Mouse (Mus musculus): ENCODE results near the gene Slc15a3.

Slc15a3 gene

DNA sequence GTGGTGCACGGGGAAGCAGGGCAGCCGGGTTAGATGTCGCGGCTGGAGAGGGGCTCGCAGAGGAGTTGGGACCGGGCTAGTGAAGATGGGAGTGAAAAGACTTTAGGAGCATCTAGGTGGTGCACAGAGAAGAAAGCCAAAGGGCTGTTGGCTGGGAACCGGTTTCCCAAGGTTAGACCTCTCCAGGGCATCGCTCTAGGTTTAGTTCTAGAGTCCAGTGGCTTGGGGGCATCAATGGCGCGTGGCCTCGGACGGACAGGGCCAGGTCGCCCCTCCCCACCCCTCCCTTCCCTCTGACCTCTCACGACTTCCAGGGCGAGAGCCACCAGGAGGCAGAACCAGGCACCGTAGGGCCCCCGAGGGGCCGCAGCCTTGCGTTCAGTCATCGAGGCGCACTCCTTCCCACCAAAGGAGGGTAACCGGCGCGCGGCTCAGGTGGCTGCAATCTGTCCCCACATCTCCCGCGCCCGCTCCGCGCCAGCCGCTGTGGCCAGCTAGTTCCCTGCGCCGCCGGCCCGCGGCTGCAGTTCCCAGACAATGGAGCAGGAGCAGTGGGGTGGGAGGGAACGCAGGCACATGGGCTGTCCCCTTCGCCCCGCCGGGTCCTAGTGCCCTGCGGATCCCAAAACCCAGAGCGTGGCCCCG lies 29.8 kb downstream of the Slc15a3 start:
- DNase-seq (ENCODE audit: low spot score in 2 of 2): peak; percentile 88 to 90

DNA sequence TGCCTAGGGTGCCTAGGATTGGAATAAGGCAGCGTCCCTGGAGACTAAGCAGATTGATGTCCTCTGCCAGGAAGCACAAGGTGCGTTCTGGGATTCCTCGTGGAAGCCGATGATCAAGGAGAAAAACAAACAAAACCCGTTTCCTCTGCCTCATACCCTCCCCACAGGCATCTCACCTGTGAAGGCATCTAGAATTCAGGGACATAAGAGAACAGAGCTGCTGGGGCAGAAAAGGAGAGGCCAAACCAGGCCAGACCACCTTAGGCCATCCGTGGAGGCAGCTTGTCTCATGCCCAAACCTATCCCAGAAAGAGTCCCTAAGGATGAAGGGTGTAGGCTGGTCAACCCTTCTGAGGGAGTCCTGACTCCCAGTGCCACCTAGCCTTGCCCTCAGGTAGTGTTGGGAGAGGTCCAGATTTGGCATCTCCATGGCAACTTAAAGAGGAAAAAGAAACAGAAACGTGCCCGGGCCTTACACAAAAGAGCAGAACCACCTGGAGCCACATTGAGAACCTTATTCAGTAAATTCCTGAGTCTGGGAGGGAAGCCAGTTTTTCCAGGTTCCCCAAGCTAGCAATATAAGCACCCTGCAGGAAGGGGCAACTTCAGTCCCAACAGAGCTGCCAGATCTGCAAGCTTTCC lies 30.5 kb downstream of the Slc15a3 start, which contains the start of gene Tmem132a:
Gene Tmem132a, minus strand, starts transcription at position 55 of the 642 bp plus-strand sequence.
- no peak for DNase-seq (ENCODE audit: low spot score in 2 of 2)

DNA sequence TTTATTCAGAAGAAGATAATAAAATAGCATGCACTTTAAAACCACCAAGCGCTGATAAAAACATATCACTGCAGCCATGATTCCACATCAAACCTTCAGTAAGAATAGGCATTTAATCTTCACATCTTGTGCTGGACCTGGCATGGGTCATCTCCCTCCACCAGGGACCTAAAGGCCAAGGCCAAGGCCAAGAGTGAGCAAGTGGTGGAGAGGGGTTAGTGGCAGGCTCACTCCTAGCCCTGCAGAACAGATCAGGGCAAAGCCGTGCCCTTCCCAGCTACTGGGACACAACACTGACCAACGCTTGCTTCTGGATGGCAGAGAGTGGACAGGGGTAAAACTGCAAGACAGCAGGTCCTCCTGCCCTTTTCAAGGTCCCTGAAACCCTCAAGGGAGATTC lies 31.1 kb downstream of the Slc15a3 start:
- DNase-seq (ENCODE audit: low spot score in 2 of 2): no peak

DNA sequence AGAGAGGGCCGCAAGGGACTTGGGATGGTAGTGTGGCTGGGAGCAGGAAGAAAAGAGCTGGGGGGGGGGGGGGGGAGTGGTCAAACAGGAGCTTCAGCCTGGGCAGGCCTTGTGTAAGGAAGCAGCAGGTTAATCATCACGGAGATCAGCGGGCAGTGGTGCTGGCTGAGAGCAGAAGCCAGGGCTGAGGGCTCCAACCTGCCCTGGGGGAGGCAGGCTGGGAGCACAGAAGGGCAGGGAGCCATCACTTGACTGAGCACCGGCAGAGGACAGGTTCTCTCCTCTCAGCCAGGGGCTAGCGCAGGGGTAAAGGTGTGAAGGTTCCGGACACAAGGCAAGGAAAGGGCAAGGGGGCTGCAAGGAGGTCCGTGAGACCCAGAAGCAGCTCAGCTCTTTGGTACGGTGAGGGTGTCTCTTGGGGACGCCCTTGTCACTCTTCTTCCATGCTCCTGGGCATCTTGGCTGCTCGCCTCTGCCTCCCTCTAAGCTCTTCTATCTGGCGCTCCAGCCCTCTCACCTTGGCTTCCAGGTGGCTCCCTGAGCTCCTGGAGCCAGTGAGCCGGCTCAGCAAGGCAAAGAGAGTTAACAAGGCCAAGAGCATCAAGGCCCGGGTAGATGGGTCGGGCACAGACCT lies 31.9 kb downstream of the Slc15a3 start:
- no peak for DNase-seq (ENCODE audit: low spot score in 2 of 2)

DNA sequence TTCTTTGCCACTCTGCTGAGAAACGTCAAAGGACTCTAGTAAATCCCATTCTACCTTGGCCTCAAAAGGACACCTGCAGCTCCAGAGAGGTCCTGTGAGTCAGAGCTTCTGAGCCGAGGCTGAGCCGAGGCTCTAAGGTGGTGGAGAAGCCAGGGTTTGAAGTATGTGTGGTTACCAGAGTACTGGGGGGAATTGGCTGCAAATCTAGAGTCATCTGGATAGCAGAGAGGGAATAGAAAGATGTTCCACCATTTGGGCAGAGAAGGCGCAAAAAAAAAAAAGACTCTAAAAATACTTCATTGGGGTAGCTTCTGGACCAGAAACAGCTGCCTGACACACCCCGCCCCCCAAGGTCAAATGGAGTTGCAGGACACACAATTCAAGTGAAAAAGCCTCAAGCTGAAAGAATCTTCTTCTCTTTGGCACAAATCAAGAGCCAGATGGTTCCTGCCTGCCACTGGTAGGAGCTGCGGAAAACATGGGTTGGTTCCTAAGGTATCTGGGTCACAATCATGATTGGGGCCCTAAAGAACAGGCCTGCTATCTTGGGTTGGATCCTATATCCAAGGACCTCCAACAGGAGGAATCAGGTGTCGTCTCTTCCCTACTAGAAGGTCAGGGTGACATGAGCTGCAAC lies 38.8 kb downstream of the Slc15a3 start:
- DNase-seq (ENCODE audit: low spot score in 2 of 2): no peak

DNA sequence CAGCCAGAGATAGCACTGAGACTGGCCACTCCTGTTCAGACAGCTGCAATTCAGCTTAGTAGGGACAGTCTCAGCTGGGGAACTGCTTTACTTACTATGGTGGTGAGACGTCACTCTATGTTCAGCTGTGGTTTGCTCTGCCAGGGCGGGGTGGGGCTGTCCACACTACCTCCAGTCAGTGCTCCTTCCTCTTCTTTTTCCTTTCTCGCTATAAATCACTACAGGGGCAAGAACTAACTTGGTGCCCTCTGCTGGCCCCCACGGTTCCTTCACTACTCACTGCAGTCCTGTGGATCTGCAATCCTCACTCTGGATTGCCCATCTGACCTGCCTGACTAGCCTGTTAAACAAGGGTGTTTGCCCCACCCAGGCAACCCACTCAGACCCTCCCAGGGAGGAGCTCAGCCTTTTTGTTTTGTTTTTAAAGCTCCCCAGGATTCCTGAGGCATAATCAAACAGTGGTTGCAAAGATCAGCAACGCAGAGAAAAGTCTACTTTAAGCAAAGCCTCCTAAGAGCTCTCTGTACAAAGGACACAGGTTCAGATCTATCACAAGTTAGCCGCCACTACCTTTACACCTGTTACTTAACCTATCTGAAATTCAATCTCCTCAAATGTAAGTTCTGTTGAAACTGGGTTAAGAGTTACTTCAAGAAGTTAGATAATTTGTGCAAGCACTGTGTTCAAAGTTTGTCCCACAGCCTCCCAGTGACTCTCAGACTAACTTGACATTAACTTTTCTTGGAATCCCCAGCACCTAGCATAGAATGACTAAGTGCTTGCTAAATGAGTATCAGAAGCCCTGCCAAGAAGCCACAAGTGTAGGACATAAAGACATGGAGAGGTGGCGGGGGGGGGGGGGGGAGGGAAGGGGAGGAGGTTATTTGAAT lies 40.8 kb downstream of the Slc15a3 start:
- no peak for DNase-seq (ENCODE audit: low spot score in 2 of 2)

DNA sequence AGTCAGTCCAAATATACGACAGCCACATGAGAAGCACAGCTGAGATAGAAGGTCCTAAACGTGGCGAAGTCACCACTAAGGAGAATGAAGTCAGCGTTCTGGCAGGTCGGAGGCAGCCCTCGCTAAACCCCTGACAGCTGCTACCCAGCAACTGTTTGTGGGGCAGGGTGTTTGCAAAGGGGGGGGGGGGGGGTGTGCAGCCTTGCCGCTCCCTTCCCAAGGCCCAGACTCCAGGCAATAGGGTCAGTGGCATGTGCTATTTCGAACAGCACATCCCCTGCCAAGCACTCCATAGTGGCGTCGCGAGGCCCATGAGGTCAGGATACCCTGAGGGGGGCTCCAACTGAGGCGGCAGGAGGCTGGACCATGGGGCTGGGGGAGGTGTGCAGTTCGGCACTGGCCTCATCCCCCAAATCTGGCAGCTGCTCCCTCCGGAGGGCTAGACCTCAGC lies 41.5 kb downstream of the Slc15a3 start:
- DNase-seq (ENCODE audit: low spot score in 2 of 2): no peak

DNA sequence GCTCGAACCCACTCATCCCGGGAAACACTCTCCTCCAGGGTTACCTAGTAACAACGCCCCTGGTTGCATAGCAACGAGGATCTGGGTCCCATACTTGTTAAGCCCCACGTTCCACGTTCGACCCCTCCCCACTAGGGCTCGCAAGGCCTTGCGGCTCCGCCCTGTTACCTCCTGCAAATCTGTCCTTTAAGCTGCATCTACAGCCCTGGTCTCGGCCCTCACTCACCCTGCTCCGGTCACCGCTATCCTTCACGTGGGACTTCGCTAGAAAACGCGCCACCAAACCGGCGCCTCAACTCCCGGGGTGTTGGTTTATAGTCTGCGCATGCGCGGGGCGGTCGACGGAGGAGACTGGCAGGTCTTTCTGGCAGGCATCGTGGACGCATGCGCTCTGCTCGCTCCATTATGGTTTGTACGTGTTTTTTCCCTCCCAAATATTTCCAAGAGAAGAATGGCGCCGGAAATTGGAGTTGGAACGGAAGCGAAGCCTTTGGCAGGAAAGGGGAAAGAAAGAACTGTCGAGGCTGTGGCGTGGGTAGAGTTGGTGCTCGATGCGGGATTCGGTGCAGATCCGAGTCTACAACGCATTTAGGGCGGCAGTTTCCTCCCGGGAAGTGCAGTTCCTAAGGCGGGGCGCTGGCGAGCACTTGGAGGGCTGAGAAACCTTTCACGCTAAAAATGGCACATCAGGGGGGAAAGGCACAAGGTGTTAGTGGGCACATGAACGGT lies 42.1 kb downstream of the Slc15a3 start, which contains the start of gene Tmem109:
Gene Tmem109, minus strand, starts transcription at position 576 of the 729 bp plus-strand sequence.
- peak; percentile 90 for DNase-seq (ENCODE audit: low spot score in 2 of 2)

DNA sequence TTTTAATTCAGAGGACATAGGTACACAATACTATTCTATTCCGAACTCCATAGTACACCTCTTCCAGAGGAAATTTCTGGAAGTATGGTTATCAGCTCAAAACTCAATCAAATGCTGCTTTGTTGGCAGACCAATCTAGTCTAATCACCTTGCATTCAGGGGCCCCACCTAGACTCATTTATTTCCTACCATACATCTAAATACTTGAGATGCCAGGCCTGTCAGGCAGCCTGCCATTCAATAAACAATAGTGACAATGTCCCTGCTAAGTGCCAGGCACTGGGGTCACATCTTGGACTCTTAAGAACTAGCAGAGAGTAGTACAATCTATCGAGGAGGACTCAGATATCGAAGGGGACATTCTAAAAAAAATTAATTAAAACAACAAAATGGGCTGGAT lies 52.7 kb downstream of the Slc15a3 start:
- DNase-seq (ENCODE audit: low spot score in 2 of 2): no peak

DNA sequence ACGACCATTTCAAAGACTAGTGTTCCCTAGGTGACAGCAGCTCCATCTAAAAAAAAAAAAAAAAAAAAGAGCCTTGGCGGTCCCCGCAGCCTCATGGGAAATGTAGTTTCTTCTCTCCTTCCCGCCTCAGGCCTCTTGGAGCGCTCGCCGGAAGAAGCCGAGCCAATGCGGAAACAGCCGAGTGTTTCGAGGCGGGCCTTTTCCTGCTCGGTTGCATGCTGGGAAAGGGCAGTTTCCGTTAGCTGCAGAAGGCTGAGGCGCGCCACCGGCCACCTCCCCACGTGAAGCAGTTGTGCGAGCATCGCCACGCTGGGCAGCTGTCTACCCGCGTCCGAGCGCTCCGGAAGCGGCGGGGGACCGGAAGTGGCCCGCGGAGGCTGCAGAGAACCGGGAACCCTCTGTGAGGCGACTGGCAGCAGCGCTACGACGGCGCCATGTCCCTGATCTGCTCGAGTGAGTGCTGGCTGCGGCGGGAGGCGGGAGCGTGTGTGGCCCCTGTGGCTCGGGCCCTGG lies 55.5 kb downstream of the Slc15a3 start, which contains the start of gene Prpf19:
Gene Prpf19, plus strand, starts transcription at position 216 of the 513 bp plus-strand sequence.
- peak; percentile 97 to 98 for DNase-seq (ENCODE audit: low spot score in 2 of 2)

DNA sequence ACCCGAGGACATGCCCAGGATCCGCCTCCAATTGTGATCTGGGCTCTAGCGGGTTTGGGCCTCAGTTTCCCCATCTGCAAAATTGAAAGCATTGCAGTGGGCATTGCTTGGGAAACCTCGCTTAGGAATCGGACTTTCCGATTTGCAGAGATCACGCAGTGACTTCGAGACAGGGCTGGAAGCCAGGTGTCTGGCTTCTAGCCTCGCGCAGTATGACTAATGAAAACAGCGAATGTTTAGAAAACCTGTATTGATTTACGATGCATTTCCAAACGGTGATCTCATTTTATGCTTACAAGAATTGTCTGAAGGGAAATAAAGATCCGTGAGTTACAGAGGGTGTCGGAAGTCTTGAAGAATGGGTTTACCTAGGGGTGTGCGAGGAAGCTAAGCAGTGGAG lies 56.2 kb downstream of the Slc15a3 start:
- DNase-seq (ENCODE audit: low spot score in 2 of 2): no peak

DNA sequence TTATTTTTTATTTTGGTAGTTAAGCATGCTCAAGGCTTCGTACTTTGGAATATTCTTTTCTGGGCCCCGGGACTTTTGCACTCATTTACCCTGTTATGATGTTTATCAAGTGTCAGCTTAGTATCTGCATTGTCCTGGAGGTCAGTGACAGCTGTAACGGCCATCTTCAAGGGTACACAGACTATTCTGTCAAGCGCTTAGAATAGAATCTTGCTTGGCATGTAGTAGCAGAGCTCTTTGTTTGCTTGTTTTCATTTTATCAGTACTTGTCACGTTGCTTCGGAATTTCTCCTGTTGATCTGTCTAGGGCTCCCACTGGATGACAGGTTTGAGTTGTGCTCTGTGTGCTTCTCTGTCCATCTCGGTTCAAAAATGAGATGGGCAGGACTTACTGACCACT lies 57.3 kb downstream of the Slc15a3 start:
- DNase-seq (ENCODE audit: low spot score in 2 of 2): no peak

DNA sequence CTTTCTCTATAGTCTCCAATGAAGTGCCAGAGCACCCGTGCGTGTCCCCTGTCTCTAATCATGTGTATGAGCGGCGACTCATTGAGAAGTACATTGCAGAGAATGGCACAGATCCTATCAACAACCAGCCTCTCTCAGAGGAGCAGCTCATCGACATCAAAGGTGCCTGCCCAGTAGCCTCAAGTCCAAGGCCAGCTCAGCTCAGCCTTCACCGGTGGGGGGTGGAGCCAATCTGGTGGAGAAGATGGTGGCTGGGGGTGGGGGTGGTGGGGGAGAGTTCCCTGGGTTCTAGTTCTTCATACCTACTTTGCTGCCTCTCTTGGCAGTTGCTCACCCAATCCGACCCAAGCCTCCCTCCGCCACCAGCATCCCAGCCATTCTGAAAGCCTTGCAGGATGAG lies 58.0 kb downstream of the Slc15a3 start:
- no peak for DNase-seq (ENCODE audit: low spot score in 2 of 2)

DNA sequence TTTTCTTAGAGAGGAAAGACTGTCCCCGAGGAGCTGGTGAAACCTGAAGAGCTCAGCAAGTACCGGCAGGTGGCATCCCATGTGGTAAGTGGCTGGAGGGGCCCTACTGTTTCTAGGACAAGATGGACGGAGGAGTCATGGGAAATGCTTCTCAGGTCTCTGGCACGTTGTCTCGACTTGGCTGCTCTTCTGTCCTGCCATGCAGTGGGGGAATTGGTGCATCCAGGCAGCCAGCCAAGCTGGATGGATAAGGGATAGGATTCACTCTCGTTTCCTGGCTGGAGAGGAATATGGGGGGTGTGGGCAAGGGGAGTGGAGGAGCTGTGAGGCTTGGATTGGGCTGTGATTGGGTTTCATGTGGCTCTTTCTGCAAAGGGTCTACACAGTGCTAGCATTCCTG lies 60.8 kb downstream of the Slc15a3 start:
- no peak for DNase-seq (ENCODE audit: low spot score in 2 of 2)

DNA sequence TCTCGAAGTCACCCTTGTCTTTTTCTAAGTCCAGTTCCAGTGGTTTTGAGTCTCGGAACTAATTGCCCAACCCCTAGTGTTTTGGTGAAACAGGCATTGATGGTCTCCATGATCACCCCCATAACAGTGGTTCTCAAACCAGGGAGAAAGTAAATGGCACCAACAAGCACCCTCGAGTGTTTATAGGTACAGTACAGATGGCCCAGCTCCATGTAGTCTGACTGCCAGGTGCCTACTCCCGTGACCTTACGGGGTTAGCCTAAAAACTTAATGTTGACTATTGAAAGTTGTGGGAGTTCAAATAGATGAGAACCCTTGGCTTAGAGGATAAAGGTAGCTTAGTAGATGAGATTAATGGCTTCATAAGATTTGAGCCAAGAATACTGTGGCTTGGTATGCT lies 61.5 kb downstream of the Slc15a3 start:
- DNase-seq (ENCODE audit: low spot score in 2 of 2): no peak

DNA sequence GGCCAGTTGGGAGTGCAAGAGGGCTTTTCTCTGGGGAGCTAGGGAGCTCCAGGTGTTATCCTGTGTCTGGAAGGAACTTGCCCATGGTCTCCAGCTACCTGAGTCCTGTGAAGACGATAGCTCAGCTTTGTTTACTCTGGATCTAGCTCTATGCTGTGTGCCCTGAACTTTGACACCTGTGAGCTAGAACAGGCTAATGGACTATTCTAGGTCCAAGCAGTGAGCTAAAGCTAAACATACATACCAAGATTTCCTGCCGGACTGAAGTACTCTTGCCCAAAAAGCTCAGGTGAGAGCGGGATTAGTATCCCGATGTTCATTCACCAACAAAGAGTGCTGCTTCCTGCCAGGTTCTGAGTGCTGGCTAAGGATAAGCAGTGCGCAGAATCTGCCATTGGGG lies 65.0 kb downstream of the Slc15a3 start:
- DNase-seq (ENCODE audit: low spot score in 2 of 2): no peak

DNA sequence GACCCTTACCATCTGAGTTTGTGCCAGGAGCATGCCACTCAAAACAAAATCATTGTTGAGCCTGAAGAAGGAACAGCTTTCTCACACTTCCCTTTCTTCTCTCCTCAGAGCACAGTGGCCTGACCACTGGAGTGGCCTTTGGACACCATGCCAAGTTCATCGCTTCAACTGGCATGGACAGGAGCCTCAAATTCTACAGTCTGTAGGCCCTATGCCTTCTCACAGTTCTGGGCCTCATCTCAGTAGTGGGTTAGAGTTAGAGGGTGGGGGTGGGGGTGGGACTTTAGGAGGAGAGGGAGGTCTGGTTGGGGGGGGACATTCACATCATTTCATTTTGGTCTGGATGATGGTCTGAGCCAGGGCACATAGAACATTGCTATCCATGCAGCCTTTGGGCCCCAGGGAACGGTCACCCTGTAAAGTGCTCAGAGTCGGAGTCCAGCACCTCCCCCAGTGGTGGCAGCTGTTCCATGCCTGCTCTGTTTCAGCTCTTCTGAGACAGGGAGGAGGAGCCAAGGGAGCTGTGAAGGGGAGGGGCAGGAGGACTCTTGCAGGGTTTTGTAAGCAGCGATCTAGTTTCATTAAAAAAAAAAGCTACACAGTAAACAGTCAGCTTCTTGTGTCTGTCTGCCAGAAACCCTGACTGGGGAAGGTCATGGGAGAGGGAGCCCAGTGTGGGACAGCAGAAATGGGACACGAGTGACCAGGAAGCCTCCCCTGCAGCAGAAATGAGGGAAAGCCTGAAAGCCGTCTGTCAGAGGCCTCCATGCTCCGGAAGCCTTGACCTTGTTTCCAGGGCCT lies 65.6 kb downstream of the Slc15a3 start:
- peak; percentile 59 to 72 for DNase-seq (ENCODE audit: low spot score in 2 of 2)

DNA sequence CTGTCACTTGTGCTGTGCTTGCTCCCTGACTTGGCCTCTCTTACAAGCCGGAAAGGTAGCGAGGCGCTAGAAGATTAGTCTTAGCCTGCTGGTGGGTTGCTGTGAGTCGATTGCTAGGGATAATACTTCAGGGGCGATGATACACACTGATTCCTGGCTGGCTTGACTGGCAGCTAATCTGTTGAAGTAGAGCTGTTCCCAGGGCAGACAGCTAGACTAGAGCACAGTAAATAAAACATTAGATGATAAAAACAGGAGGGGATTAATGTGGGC lies 66.1 kb downstream of the Slc15a3 start:
- DNase-seq (ENCODE audit: low spot score in 2 of 2): no peak

DNA sequence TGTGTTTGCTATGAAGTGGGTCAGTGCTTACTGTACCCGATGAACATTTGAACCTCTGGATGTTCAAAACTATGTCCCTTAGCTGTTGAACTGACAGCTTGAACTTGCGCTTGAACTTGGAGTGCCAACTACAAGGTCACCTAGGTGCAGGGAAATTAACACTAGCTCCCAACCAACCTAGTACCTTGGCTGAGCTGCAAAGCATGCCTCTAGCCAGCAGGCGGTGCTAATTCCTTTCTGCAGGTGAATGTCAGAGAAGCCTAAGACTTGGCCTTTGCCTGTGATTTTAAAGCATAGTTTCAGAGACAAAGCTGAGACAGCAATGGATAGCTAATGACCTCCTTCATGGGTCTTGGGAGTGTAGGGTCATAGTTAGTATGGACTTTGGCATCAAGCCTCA lies 68.4 kb downstream of the Slc15a3 start:
- peak in 1 of 2 experiments; percentile 32 for DNase-seq (ENCODE audit: low spot score in 2 of 2)

Measured in right cerebral cortex, postnatal 36 days (tissue).